Mouse (Mus musculus): ENCODE data around the gene Brd7. TPM values are rescaled to one million over a fixed set of nuclear protein-coding genes. Genes with fewer than 3 reads are reported as not detected.

The Brd7 gene
- polyA plus RNA-seq, 1 experiment from 2014 or later: 48.6 TPM

GRCm38 (mm10) chr8:88325251-88325650, 36.7 kb downstream of the Brd7 start:
- H3K4me1 ChIP-seq (replicated peaks; ENCODE audit: control insufficient read depth, insufficient read depth, low read length): no peaks in the 10 kb centered on the region
- peaks cover 26% of the 10 kb centered on the region for H3K36me3 ChIP-seq (ENCODE audit: control insufficient read depth, insufficient read depth)
- no peak overlapping the region for H3K4me3 ChIP-seq (ENCODE audit: low read depth, low read length)
- 37% methylated on average over 5 of the region's 5 CpGs for WGBS
- H3K27me3 ChIP-seq (replicated peaks; ENCODE audit: control insufficient read depth, insufficient read depth, low read length): no peaks in the 10 kb centered on the region
- no peak overlapping the region for H3K9ac ChIP-seq (ENCODE audit: low read depth, low read length)
- no peak for TF ChIP-seq CTCF (IDR thresholded peaks at IDR 0.05; ENCODE audit: low read depth)
- H3K9me3 ChIP-seq (ENCODE audit: control insufficient read depth): no peaks in the 10 kb centered on the region
- ATAC-seq: no peak
- no peak overlapping the region for H3K4me2 ChIP-seq (replicated peaks; ENCODE audit: low read depth)
- H3K27ac ChIP-seq (ENCODE audit: low read depth, low read length): no peak overlapping the region

- no peak for ATAC-seq
- Histone ChIP-seq H3K9me3 (ENCODE audit: control insufficient read depth) (no peaks in the 10 kb centered on the region), H3K9ac (ENCODE audit: low read depth, low read length) (no peak overlapping the region), H3K4me1 (replicated peaks; ENCODE audit: control insufficient read depth, insufficient read depth, low read length) (no peaks in the 10 kb centered on the region), H3K27ac (ENCODE audit: low read depth, low read length) (no peak overlapping the region), H3K4me3 (ENCODE audit: low read depth, low read length) (no peak overlapping the region), H3K4me2 (replicated peaks; ENCODE audit: low read depth) (no peak overlapping the region), H3K36me3 (ENCODE audit: control insufficient read depth, insufficient read depth) (peaks cover 21% of the 10 kb centered on the region), H3K27me3 (replicated peaks; ENCODE audit: control insufficient read depth, insufficient read depth, low read length) (no peaks in the 10 kb centered on the region)
- 83% methylated on average over 11 of the region's 11 CpGs for WGBS
- no peak for TF ChIP-seq CTCF (IDR thresholded peaks at IDR 0.05; ENCODE audit: low read depth)
These were observed 37.2 kb downstream of the Brd7 start for GRCm38 (mm10) chr8:88324760-88325159.

GRCm38 (mm10) chr8:88323523-88323922, 38.5 kb downstream of the Brd7 start:
- Histone ChIP-seq H3K4me2 (replicated peaks; ENCODE audit: low read depth) (no peak overlapping the region), H3K9ac (ENCODE audit: low read depth, low read length) (no peak overlapping the region), H3K9me3 (ENCODE audit: control insufficient read depth) (no peaks in the 10 kb centered on the region), H3K36me3 (ENCODE audit: control insufficient read depth, insufficient read depth) (peaks cover 19% of the 10 kb centered on the region), H3K27ac (ENCODE audit: low read depth, low read length) (no peak overlapping the region), H3K4me3 (ENCODE audit: low read depth, low read length) (no peak overlapping the region), H3K4me1 (replicated peaks; ENCODE audit: control insufficient read depth, insufficient read depth, low read length) (no peaks in the 10 kb centered on the region), H3K27me3 (replicated peaks; ENCODE audit: control insufficient read depth, insufficient read depth, low read length) (no peaks in the 10 kb centered on the region)
- 89% methylated on average over 5 of the region's 5 CpGs for WGBS
- ATAC-seq: no peak
- TF ChIP-seq CTCF (IDR thresholded peaks at IDR 0.05; ENCODE audit: low read depth): no peak

DNA sequence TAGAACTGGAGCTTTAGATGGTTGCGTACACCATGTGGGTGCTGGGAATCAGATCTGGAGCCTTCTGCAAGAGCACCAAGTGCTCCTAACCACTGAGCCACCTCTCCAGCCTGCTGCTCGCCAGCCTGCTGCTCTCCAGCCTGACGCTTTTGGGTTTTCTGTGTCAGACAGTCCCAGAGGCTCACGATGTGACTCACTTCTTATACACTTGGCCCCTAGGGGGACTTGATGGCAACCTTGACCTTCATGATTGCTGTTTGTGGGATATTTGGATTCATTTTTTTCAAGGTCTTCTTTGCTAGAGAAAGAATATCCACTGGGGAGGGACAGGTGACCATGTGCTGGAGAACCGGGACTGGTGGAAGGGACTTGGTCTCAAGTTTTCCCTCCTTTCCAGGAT, 40.6 kb downstream of the Brd7 start:
- TF ChIP-seq CTCF (IDR thresholded peaks at IDR 0.05; ENCODE audit: low read depth): no peak
- 87% methylated on average over 5 of the region's 5 CpGs for WGBS
- 0 out of 2 replicates have a peak, but pooled peaks cover 2% of the 10 kb centered on the region for H3K4me1 ChIP-seq (replicated peaks; ENCODE audit: control insufficient read depth, insufficient read depth, low read length)
- no peak overlapping the region for H3K9ac ChIP-seq (ENCODE audit: low read depth, low read length)
- H3K27me3 ChIP-seq (replicated peaks; ENCODE audit: control insufficient read depth, insufficient read depth, low read length): no peaks in the 10 kb centered on the region
- H3K4me2 ChIP-seq (replicated peaks; ENCODE audit: low read depth): no peak overlapping the region
- no peaks in the 10 kb centered on the region for H3K9me3 ChIP-seq (ENCODE audit: control insufficient read depth)
- H3K4me3 ChIP-seq (ENCODE audit: low read depth, low read length): no peak overlapping the region
- H3K27ac ChIP-seq (ENCODE audit: low read depth, low read length): no peak overlapping the region
- ATAC-seq: no peak
- 0 out of 2 replicates have a peak, but pooled peaks cover 5% of the 10 kb centered on the region for H3K36me3 ChIP-seq (ENCODE audit: control insufficient read depth, insufficient read depth)

GRCm38 (mm10) chr8:88320134-88320533, 41.9 kb downstream of the Brd7 start:
- WGBS: 90% methylated on average over 6 of the region's 6 CpGs
- TF ChIP-seq CTCF (IDR thresholded peaks at IDR 0.05; ENCODE audit: low read depth): no peak
- ATAC-seq: no peak

GRCm38 (mm10) chr8:88318151-88318550, 43.8 kb downstream of the Brd7 start:
- Histone ChIP-seq H3K4me1 (replicated peaks; ENCODE audit: control insufficient read depth, insufficient read depth, low read length) (0 out of 2 replicates have a peak, but pooled peaks cover 2% of the 10 kb centered on the region), H3K9me3 (ENCODE audit: control insufficient read depth) (no peaks in the 10 kb centered on the region), H3K27ac (ENCODE audit: low read depth, low read length) (no peak overlapping the region), H3K4me2 (replicated peaks; ENCODE audit: low read depth) (no peak overlapping the region), H3K36me3 (ENCODE audit: control insufficient read depth, insufficient read depth) (no peaks in the 10 kb centered on the region), H3K4me3 (ENCODE audit: low read depth, low read length) (no peak overlapping the region), H3K9ac (ENCODE audit: low read depth, low read length) (no peak overlapping the region), H3K27me3 (replicated peaks; ENCODE audit: control insufficient read depth, insufficient read depth, low read length) (no peaks in the 10 kb centered on the region)
- no peak for ATAC-seq
- no peak for TF ChIP-seq CTCF (IDR thresholded peaks at IDR 0.05; ENCODE audit: low read depth)
- WGBS: 90% methylated on average over 8 of the region's 8 CpGs

More at GRCm38 (mm10) chr8:88320134-88320533, 41.9 kb downstream of the Brd7 start:
- Histone ChIP-seq H3K4me1 (replicated peaks; ENCODE audit: control insufficient read depth, insufficient read depth, low read length) (0 out of 2 replicates have a peak, but pooled peaks cover 2% of the 10 kb centered on the region), H3K36me3 (ENCODE audit: control insufficient read depth, insufficient read depth) (0 out of 2 replicates have a peak, but pooled peaks cover 2% of the 10 kb centered on the region), H3K9ac (ENCODE audit: low read depth, low read length) (no peak overlapping the region), H3K27me3 (replicated peaks; ENCODE audit: control insufficient read depth, insufficient read depth, low read length) (no peaks in the 10 kb centered on the region), H3K4me2 (replicated peaks; ENCODE audit: low read depth) (no peak overlapping the region), H3K9me3 (ENCODE audit: control insufficient read depth) (no peaks in the 10 kb centered on the region), H3K27ac (ENCODE audit: low read depth, low read length) (no peak overlapping the region), H3K4me3 (ENCODE audit: low read depth, low read length) (no peak overlapping the region)

DNA sequence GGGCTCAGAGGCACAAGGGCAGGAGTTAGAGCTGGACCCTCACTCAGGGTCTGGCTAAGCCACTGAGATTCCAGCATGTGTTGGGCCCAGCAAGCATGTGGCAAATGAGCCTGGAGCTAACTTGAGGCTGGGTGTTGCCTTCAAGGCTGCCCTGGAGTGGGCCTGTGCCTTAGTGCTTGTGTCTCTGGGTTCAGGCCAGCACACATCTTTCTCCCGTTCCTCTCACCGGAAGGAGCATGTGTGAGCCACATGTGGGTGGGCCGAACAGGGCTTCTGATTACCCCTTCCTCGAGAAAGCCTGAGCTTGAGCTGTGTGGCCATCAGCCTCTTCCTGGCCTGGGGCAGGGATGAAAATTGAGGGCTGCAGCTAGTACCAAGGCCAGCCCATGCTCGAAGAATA, 44.7 kb downstream of the Brd7 start:
- no peak for ATAC-seq
- Histone ChIP-seq H3K4me3 (ENCODE audit: low read depth, low read length) (no peak overlapping the region), H3K27ac (ENCODE audit: low read depth, low read length) (no peak overlapping the region), H3K4me2 (replicated peaks; ENCODE audit: low read depth) (no peak overlapping the region), H3K9me3 (ENCODE audit: control insufficient read depth) (no peaks in the 10 kb centered on the region), H3K4me1 (replicated peaks; ENCODE audit: control insufficient read depth, insufficient read depth, low read length) (0 out of 2 replicates have a peak, but pooled peaks cover 2% of the 10 kb centered on the region), H3K36me3 (ENCODE audit: control insufficient read depth, insufficient read depth) (no peaks in the 10 kb centered on the region), H3K27me3 (replicated peaks; ENCODE audit: control insufficient read depth, insufficient read depth, low read length) (no peaks in the 10 kb centered on the region), H3K9ac (ENCODE audit: low read depth, low read length) (no peak overlapping the region)
- WGBS: 56% methylated on average over 5 of the region's 5 CpGs
- no peak for TF ChIP-seq CTCF (IDR thresholded peaks at IDR 0.05; ENCODE audit: low read depth)

Measured in intestine, postnatal 0 days (tissue).